Mouse (Mus musculus): ENCODE data around the gene Rrp9.

The Rrp9 gene

GRCm38 (mm10) chr9:106519433-106519832, 43.7 kb downstream of the Rrp9 start:
- no peak for DNase-seq (ENCODE audit: low read depth, low spot score)

- DNase-seq (ENCODE audit: low read depth, low spot score): no peak
Measured at GRCm38 (mm10) chr9:106519909-106520308, 44.1 kb downstream of the Rrp9 start.

GRCm38 (mm10) chr9:106531833-106532232, 56.1 kb downstream of the Rrp9 start:
- DNase-seq (ENCODE audit: low read depth, low spot score): peak; percentile 67

- no peak for DNase-seq (ENCODE audit: low read depth, low spot score)
Measured at GRCm38 (mm10) chr9:106534296-106534695, 58.5 kb downstream of the Rrp9 start.

- no peak for DNase-seq (ENCODE audit: low read depth, low spot score)
Measured at GRCm38 (mm10) chr9:106534975-106535374, 59.2 kb downstream of the Rrp9 start.

Measured in mesoderm, embryonic 11.5 days (tissue).